Mouse (Mus musculus) CH12.LX (cell line): ENCODE results near the gene Gsg1.

Source experiments
- CHD2 ChIP-seq: IDR thresholded peaks from 2 replicates; pipeline ENCODE4 v1.6.1; 2011; ENCODE audit warnings: low read length, improper control_type of control experiment
- JUND ChIP-seq: conservative IDR thresholded peaks from 2 replicates; pipeline ENCODE4 v1.6.1; 2011; ENCODE audit warnings: low read depth, low read length, improper control_type of control experiment
- MEF2A ChIP-seq: IDR thresholded peaks from 2 replicates; pipeline ENCODE4 v1.6.1; 2014; ENCODE audit warnings: low read depth, mild to moderate bottlenecking, inconsistent platforms, low read length, improper control_type of control experiment, borderline replicate concordance
- MXI1 ChIP-seq: IDR thresholded peaks from 2 replicates; pipeline ENCODE4 v1.6.1; 2011; ENCODE audit warnings: mild to moderate bottlenecking, low read depth, low read length, improper control_type of control experiment
- POLR2A ChIP-seq: IDR thresholded peaks from 2 replicates; pipeline ENCODE4 v1.6.1; 2011; ENCODE audit warnings: low read depth, mild to moderate bottlenecking, improper control_type of control experiment, low read length
- TBP ChIP-seq: conservative IDR thresholded peaks from 2 replicates; pipeline ENCODE4 v1.6.1; 2011; ENCODE audit warnings: low read depth, low read length, improper control_type of control experiment
- USF2 ChIP-seq: conservative IDR thresholded peaks from 2 replicates; pipeline ENCODE4 v1.6.1; 2011; ENCODE audit warnings: low read depth, low read length, improper control_type of control experiment

DNA sequence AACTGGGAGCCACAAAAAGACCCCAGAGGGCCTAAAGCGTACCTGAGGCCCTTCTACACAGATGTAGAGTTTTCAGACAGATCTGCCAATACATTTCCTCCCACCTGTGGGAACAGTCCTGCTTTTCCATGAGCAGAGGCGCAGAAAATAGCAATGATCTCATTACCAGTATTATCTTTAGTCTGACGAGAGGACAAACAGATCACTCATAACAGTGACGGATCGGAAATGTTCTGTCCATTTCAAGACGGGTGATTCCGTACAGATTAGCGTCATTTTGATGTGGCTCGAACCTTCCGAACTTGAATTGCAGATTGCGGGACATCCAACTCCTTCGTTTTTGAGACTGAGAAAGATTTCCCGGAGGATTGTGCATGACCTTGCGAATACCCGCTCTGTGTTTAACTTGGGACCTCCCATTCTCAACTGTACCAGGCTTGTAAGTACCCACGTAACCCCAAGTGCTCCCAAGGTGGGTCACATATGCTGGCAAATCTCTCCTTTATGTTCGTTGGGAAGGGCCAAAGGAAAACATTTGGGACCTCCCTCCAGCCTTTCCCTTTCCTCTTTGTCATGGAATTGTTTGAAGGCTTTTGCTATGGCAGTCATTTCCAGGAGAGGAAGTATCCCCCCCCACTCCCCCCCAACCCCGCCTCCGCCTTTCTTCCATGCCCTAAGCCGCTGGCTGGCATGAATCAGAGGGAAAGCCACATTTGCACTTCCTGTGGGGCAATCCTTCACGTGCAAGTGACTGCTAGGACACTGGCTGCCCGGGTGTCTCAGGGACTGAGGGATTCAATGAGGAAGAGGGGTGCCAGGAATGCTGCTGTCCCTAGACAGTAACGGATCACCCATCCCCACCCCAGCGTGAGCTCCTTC is 2.1 kb downstream of the Gsg1 start:
- TF ChIP-seq POLR2A: no peak
- TF ChIP-seq MXI1: no peak
- TF ChIP-seq TBP: no peak
- TF ChIP-seq MEF2A: no peak
- no peak for TF ChIP-seq JUND
- no peak for TF ChIP-seq USF2
- TF ChIP-seq CHD2: no peak
